Mouse (Mus musculus) hindbrain, embryonic 10.5 days (tissue): Measurements from ENCODE around the gene Faap20. TPM values are rescaled to one million over a fixed set of nuclear protein-coding genes. Genes with fewer than 3 reads are reported as not detected.

Source experiments
- DNase-seq: peaks from one replicate; pipeline ENCODE4 v3.0.0-alpha.2; 2017; ENCODE audit warnings: low spot score
- H3K27ac ChIP-seq: fragments of 300-500 bp; sonication (generic); 2 replicates; pipeline ENCODE4 v1.5.1; 2016; ENCODE audit warnings: mild to moderate bottlenecking, moderate library complexity
- H3K27me3 ChIP-seq: fragments of 300-500 bp; sonication (generic); 2 replicates; pipeline ENCODE4 v1.6.1; 2016; ENCODE audit warnings: mild to moderate bottlenecking; ENCODE audit not compliant: poor library complexity, insufficient read depth, severe bottlenecking
- H3K36me3 ChIP-seq: fragments of 300-500 bp; sonication (generic); 2 replicates; pipeline ENCODE4 v1.6.1; 2016; ENCODE audit warnings: mild to moderate bottlenecking, moderate library complexity
- H3K4me1 ChIP-seq: fragments of 300-500 bp; sonication (generic); replicated peaks from 2 replicates; pipeline ENCODE4 v1.6.1; 2016; ENCODE audit warnings: mild to moderate bottlenecking
- H3K4me3 ChIP-seq: fragments of 300-500 bp; sonication (generic); 2 replicates; pipeline ENCODE4 v1.5.1; 2016; ENCODE audit warnings: mild to moderate bottlenecking, moderate library complexity
- H3K9me3 ChIP-seq: fragments of 300-500 bp; sonication (generic); 2 replicates; pipeline ENCODE4 v1.6.1; 2016; ENCODE audit warnings: mild to moderate bottlenecking, moderate library complexity
- WGBS: fragments of 180-500 bp; shearing (Covaris S2); methylation state at CpG from one replicate; pipeline ENCODE4 v1.1.7; 2016; 5-methylcytosine and 5-hydroxymethylcytosine counted together
- polyA plus RNA-seq: library from polyadenylated mRNA; unstranded; fragments of >200 nt; fragmentation: Nextera tagmentation; extraction: Ambion mirVana; gene quantifications from 2 replicates; pipeline ENCODE4 v1.2.1, GENCODE M21; 2016

Faap20 gene
- polyA plus RNA-seq, 1 experiment from 2014 or later: 118 TPM

GRCm38 (mm10) chr4:155222841-155223593, 26.6 kb upstream of the Faap20 start:
- WGBS: 5% methylated on average over 115 of the region's 116 CpGs
- Histone ChIP-seq H3K9me3 (no peaks in the 10 kb centered on the region), H3K36me3 (peaks cover 6% of the 10 kb centered on the region; the same call in 1 of the 2 replicates), H3K4me3 (peak overlapping the region; percentile 95), H3K4me1 (peaks cover 53% of the 10 kb centered on the region), H3K27me3 (peaks cover 7% of the 10 kb centered on the region; the same call in 1 of the 2 replicates), H3K27ac (peak overlapping the region; percentile 98)
- peak; percentile 100 for DNase-seq

GRCm38 (mm10) chr4:155223594-155224528, 25.7 kb upstream of the Faap20 start:
- WGBS: 34% methylated on average over 20 of the region's 20 CpGs

DNA sequence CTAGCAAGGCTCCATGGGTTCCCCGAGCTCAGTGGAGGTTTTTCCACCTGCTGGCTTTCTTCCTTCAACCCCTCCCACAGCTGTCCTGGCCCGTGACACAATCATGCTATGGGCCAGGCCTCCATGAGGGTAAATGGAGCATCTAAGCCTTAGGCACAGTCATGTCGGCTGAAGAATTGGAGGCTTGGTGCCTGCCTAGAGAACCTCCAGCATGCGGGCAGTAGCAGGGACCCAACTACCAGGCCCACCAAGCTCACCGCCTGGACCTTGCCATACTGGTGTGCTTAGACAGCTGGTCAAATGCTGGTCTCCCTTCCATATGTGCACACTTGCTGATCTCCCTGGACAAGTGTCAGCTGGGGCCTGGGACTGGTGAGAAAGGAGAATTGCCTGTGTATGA, 23.7 kb upstream of the Faap20 start:
- Histone ChIP-seq H3K27ac (no peak overlapping the region), H3K4me3 (no peak overlapping the region), H3K27me3 (peaks cover 7% of the 10 kb centered on the region; the same call in 1 of the 2 replicates), H3K36me3 (no peaks in the 10 kb centered on the region), H3K9me3 (no peaks in the 10 kb centered on the region), H3K4me1 (peaks cover 25% of the 10 kb centered on the region)
- 81% methylated on average over 5 of the region's 5 CpGs for WGBS
- DNase-seq: no peak

More at GRCm38 (mm10) chr4:155223594-155224528, 25.7 kb upstream of the Faap20 start:
- peaks cover 45% of the 10 kb centered on the region for H3K4me1 ChIP-seq
- H3K27ac ChIP-seq: peak overlapping the region; percentile 98
- H3K36me3 ChIP-seq: no peaks in the 10 kb centered on the region
- DNase-seq: no peak
- H3K27me3 ChIP-seq: peaks cover 7% of the 10 kb centered on the region; the same call in 1 of the 2 replicates
- peak overlapping the region; percentile 95 for H3K4me3 ChIP-seq
- no peaks in the 10 kb centered on the region for H3K9me3 ChIP-seq

DNA sequence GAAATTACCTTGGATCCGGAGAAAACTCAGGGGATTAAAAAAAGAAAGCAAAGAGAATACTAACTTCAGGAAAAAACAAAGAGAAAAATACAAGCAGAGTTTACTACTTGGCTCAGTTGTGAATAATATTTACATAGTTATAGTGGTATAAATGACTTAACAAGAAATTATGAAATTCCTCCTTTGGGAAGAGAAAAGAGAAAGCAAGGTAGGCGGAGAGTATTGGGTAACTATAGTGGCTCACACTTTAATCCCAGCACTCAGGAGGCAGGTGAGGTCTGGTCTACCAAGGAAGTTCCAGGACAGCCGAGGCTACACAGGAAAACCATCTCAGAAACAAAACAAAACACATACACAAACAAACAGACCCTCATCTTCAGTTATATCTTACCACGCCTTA, 21.6 kb upstream of the Faap20 start:
- Histone ChIP-seq H3K4me3 (no peak overlapping the region), H3K27me3 (peaks cover 7% of the 10 kb centered on the region; the same call in 1 of the 2 replicates), H3K27ac (no peak overlapping the region), H3K9me3 (no peaks in the 10 kb centered on the region), H3K4me1 (peaks cover 19% of the 10 kb centered on the region), H3K36me3 (no peaks in the 10 kb centered on the region)
- DNase-seq: no peak
- 84% methylated on average over 4 of the region's 4 CpGs for WGBS

GRCm38 (mm10) chr4:155228461-155228860, 21.1 kb upstream of the Faap20 start:
- 78% methylated on average over 5 of the region's 5 CpGs for WGBS
- Histone ChIP-seq H3K4me3 (no peak overlapping the region), H3K4me1 (peaks cover 18% of the 10 kb centered on the region), H3K9me3 (no peaks in the 10 kb centered on the region), H3K27ac (no peak overlapping the region), H3K36me3 (no peaks in the 10 kb centered on the region), H3K27me3 (peaks cover 7% of the 10 kb centered on the region; the same call in 1 of the 2 replicates)
- no peak for DNase-seq

DNA sequence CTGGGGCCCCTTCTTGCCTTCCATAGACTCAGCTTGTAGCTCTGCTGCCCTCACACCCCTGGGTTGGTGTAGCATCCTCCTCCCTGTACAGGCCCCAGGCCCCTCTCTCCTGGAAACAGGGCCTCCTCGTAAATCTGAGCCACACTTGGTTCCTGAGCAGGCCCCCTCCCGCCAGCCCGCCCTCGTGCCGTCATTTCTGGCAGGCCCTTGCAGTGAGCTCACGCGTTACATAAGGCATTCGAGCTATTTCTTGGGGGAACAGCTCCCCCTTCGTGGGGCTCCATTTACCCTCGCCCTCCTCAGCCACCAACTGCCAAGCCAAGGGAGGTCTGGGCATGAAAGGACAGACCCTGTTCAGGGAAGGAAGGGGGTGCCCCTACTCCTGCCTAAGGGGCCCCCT, 15.7 kb upstream of the Faap20 start:
- Histone ChIP-seq H3K4me1 (peaks cover 53% of the 10 kb centered on the region), H3K4me3 (no peak overlapping the region), H3K36me3 (no peaks in the 10 kb centered on the region), H3K27me3 (no peaks in the 10 kb centered on the region), H3K27ac (peak overlapping the region; percentile 89), H3K9me3 (no peaks in the 10 kb centered on the region)
- WGBS: 42% methylated on average over 10 of the region's 10 CpGs
- DNase-seq: no peak

DNA sequence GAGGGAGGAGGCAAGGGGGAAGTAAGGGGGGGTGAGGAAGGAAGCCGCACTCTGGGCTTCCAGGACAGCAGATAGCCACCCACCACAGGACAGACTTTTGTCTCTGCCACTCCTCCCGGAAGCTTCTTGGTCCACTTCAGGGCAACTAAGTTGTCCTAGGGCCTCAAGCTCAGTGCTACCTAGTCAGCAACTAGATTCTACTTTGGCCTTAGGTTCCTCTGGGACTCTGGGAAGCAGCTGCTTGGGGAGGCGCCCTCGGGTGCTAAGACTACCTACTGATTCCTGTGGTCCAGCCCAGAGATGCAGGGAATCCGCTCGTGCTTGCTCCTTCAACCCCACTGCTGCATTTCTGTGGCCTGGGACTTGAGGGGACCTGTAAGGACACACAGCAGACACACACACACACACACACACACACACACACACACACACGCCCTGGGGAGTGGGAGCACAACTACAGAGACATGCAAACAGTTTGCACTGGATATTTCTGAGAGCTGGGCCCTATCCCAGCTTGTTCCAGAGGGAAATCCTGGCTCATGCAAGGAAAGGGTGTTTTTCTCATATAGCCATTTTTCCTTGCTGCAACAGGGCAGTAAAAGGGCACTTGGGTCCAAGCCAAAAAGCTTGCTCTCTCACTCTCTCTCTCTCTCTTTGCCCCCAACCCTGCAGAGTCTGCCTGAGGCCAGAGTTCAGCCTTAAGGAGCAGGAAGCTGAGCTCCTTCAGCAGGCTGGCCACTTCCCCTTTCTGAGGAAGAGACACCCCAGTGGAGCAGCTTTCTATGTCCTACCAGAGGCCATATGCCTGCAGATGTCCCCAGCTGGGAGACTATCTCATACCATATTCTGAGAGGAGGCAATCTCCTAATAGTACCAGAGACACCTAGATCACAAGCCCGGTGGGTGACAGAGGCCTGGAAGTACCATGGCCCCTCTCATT, 15.0 kb upstream of the Faap20 start:
- Histone ChIP-seq H3K27ac (peak overlapping the region; percentile 89), H3K9me3 (no peaks in the 10 kb centered on the region), H3K4me1 (peaks cover 53% of the 10 kb centered on the region), H3K4me3 (peak overlapping the region; percentile 22), H3K27me3 (no peaks in the 10 kb centered on the region), H3K36me3 (no peaks in the 10 kb centered on the region)
- 78% methylated on average over 8 of the region's 8 CpGs for WGBS
- no peak for DNase-seq

DNA sequence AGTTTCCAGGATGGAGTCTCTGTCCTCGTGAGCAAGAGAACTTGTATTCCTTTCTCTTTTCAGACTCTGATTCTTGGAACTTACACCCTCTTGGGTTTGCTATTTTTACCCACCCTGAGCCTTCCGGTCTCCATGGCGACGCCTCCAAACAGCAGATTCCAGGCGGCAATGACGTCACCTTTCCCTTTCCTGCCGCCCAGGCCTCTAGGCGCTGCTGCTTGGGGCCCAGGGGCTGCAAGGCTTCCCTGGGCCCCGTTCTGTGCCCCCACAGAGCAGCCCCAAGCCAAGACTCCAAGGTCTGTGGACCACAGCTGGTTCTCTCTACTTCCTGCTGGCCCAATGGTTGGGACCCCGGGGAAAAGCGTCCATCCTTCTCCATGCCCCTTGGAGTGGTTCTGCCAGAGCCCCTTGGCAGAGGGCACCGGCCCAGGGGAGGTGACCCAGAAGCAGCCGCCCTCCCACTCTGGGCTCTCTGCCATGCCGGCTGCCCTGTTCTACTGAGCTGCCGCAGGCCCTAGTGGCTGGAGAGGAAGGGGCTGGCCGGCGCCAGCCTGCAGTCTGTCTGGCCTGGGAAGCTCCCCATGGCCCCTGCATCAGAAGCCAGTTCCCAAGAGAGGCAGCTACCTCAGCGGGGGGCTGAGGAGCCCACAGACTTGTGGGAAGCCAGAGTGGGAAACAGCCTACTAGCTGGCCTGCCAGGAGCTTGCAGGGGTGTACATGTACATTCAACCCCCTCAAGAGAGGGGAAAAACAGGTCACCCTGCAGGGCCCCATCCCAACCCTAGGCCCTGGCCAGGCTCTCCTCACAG, 14.1 kb upstream of the Faap20 start:
- Histone ChIP-seq H3K4me1 (peaks cover 53% of the 10 kb centered on the region), H3K36me3 (no peaks in the 10 kb centered on the region), H3K9me3 (no peaks in the 10 kb centered on the region), H3K27ac (peak overlapping the region; percentile 89), H3K4me3 (peak overlapping the region; percentile 22), H3K27me3 (no peaks in the 10 kb centered on the region)
- WGBS: 25% methylated on average over 18 of the region's 18 CpGs
- peak; percentile 83 for DNase-seq

DNA sequence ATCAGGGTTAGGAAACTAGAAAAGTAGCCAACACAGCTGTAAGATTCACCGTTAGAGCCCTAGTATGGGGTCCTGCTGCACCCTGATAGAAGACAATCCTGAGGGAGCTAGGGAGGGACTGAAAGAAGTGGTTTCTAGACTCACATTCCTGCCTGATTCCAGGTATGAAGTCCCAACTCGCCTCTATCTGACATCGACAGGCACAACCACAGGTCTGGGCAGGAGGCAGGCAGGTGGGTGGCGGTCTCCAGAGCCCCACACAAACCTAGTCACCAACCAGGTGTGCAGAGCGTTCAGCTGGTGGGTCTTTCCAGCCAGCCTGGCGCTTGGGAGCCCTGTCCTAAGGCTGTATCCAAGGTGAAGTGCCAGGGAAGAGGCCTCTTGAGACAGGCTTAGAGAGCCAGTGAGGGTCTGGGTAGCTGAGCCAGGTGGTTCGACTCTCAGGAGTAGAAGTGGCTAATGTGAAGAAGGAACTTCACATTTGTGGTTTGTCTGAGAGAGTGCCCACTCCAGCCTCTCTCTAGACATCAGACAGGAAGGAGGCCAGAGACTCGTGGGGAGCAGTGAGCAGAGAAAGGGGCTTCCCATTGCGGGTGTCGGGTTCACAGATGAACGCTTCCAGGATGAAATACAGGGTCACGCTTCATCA, 12.7 kb upstream of the Faap20 start:
- Histone ChIP-seq H3K36me3 (no peaks in the 10 kb centered on the region), H3K27ac (0 out of 2 replicates have a peak overlapping the region, but pooled peaks have one; percentile 53), H3K4me1 (peaks cover 46% of the 10 kb centered on the region), H3K27me3 (0 out of 2 replicates have a peak, but pooled peaks cover 1% of the 10 kb centered on the region), H3K4me3 (no peak overlapping the region), H3K9me3 (no peaks in the 10 kb centered on the region)
- DNase-seq: no peak
- WGBS: 73% methylated on average over 12 of the region's 12 CpGs

DNA sequence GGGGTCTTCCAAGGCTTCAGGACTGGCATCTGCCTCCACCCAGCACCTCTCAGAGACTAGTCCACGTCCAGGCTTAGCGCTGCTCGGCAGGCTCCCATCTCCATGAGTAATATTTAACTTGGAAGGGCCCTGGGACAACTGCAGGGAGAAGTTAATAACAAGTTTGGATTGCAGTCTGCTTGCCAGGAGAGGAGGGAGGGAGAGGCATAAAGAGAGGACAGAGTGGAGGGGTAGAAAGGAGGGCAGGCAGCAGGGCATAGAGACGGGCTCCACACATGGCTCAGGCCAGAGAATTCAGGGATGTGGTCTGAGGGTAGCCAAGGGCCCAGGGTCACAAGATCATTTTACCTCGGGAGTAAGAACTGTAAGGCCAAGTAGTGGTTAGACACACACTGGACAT, 11.3 kb upstream of the Faap20 start:
- no peak overlapping the region for H3K4me3 ChIP-seq
- 80% methylated on average over 5 of the region's 5 CpGs for WGBS
- H3K27me3 ChIP-seq: 0 out of 2 replicates have a peak, but pooled peaks cover 6% of the 10 kb centered on the region
- peaks cover 44% of the 10 kb centered on the region for H3K4me1 ChIP-seq
- H3K27ac ChIP-seq: peak overlapping the region; percentile 9; the same call in 1 of the 2 replicates
- H3K36me3 ChIP-seq: no peaks in the 10 kb centered on the region
- no peaks in the 10 kb centered on the region for H3K9me3 ChIP-seq
- DNase-seq: no peak

DNA sequence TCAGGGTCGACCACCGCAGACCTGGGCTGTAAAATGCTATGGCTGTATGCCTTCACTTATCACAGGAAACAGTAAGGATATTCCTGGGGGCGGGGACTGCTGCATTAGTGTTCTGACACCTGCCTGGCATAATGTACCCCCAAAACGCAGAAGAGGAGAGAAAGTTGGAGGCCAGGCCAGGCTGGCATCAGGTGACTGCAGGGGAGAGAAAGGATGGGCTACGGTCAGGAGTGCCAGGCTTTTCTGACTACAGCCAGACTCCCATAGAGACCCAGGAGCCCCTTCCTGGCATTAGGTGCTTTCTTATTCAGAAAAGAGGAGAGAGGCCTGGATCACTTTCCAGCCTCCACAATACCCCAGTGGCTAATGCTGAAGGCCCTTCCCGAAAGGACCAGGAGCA, 10.1 kb upstream of the Faap20 start:
- Histone ChIP-seq H3K27ac (no peak overlapping the region), H3K9me3 (no peaks in the 10 kb centered on the region), H3K4me3 (no peak overlapping the region), H3K27me3 (0 out of 2 replicates have a peak, but pooled peaks cover 6% of the 10 kb centered on the region), H3K4me1 (peaks cover 32% of the 10 kb centered on the region), H3K36me3 (no peaks in the 10 kb centered on the region)
- DNase-seq: no peak
- 64% methylated on average over 6 of the region's 6 CpGs for WGBS
